Mouse (Mus musculus) stomach, embryonic 16.5 days (tissue): ENCODE data around the gene Map3k10. TPM values are rescaled to one million over a fixed set of nuclear protein-coding genes. Genes with fewer than 3 reads are reported as not detected.

Experiments used
- ATAC-seq: fragments of 200-750 bp; cut with Nextera tagmentation; 2 replicates; pipeline ENCODE4 v1.8.0; 2017; ENCODE audit warnings: moderate number of reproducible peaks, moderate TSS enrichment; ENCODE audit not compliant: insufficient read depth, low FRiP score
- H3K27ac ChIP-seq: fragments of 300-500 bp; sonication (generic); 2 replicates; pipeline ENCODE4 v1.5.1; 2014; ENCODE audit warnings: low read length
- H3K27me3 ChIP-seq: fragments of 300-500 bp; sonication (generic); 2 replicates; pipeline ENCODE4 v1.6.1; 2014; ENCODE audit warnings: low read length, control low read depth, mixed read lengths; ENCODE audit not compliant: control insufficient read depth, insufficient read depth
- H3K36me3 ChIP-seq: fragments of 300-500 bp; sonication (generic); 2 replicates; pipeline ENCODE4 v1.6.1; 2014; ENCODE audit warnings: low read length; ENCODE audit not compliant: control insufficient read depth, insufficient read depth
- H3K4me1 ChIP-seq: fragments of 300-500 bp; sonication (generic); 2 replicates; pipeline ENCODE4 v1.6.1; 2014; ENCODE audit warnings: low read length, control low read depth, mixed read lengths; ENCODE audit not compliant: control insufficient read depth, insufficient read depth
- H3K4me2 ChIP-seq: fragments of 300-500 bp; sonication (generic); 2 replicates; pipeline ENCODE4 v1.6.1; 2014; ENCODE audit warnings: low read depth, low read length, mixed read lengths
- H3K4me3 ChIP-seq: fragments of 300-500 bp; sonication (generic); replicated peaks from 2 replicates; pipeline ENCODE4 v1.5.1; 2014; ENCODE audit warnings: mild to moderate bottlenecking, low read length
- H3K9ac ChIP-seq: fragments of 300-500 bp; sonication (generic); 2 replicates; pipeline ENCODE4 v1.6.1; 2014; ENCODE audit warnings: low read length
- H3K9me3 ChIP-seq: fragments of 300-500 bp; sonication (generic); replicated peaks from 2 replicates; pipeline ENCODE4 v1.6.1; 2016; ENCODE audit warnings: low read length, control low read depth; ENCODE audit not compliant: control insufficient read depth
- WGBS: fragments of 180-500 bp; shearing (Covaris S2); extraction: QIAGEN DNeasy Blood & Tissue Kit; methylation state at CpG from one replicate; pipeline ENCODE4 v1.1.7; 2014; 5-methylcytosine and 5-hydroxymethylcytosine counted together
- polyA plus RNA-seq: library from polyadenylated mRNA; unstranded; fragments of >200 nt; fragmentation: Nextera tagmentation; extraction: Ambion mirVana; gene quantifications from 2 replicates; pipeline ENCODE4 v1.2.1, GENCODE M21; 2015

Map3k10 gene
- polyA plus RNA-seq, 1 experiment from 2014 or later: 4.1 TPM

DNA sequence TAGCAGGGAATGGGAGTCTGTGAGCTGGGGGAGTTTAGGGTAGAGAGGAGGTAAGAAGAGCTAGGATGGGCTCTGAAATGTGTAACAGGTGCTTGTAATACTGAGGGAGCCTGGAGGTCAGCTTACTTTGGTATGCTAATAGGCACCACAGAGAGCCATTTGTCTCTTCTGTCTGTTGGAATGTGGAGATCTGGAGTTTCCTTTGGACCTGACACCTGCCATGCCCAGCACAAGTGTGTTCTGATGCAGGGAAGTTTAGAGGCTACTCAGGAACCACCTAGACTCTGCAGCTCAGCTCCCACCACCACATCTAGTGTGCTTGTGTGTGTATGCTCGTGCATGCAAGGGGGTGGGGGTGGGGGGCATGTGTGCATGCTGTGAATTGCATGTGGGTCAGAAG lies 52.2 kb downstream of the Map3k10 start:
- Histone ChIP-seq H3K4me1 (no peaks in the 10 kb centered on the region), H3K9me3 (no peaks in the 10 kb centered on the region), H3K27me3 (no peaks in the 10 kb centered on the region), H3K4me3 (no peak overlapping the region), H3K9ac (no peak overlapping the region), H3K36me3 (peaks cover 9% of the 10 kb centered on the region; the same call in 1 of the 2 replicates), H3K27ac (no peak overlapping the region), H3K4me2 (no peak overlapping the region)
- 69% methylated on average over 1 of the region's 1 CpGs for WGBS
- no peak for ATAC-seq

DNA sequence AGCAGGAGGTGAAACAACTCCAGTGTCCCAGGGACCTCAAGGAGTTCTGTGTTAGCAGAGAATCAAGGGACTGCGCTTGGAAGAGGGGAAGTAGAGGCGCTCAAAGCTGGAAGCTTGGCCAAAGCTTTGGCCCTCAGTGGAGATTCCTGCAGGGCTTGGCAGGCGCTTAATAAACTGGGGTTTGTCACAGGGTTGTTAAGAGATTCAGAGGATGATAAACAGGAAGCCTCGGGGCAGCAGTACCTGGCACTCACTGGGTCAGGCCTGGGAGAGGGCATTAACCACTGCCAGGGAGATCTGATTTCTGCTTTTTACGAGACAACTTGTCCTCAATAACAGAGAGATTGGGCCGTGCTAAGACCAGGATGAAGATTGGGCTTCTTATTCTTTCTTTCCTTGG lies 53.4 kb downstream of the Map3k10 start:
- ATAC-seq: no peak
- peaks cover 13% of the 10 kb centered on the region for H3K36me3 ChIP-seq
- no peaks in the 10 kb centered on the region for H3K27me3 ChIP-seq
- H3K4me1 ChIP-seq: no peaks in the 10 kb centered on the region
- H3K9ac ChIP-seq: no peak overlapping the region
- no peak overlapping the region for H3K27ac ChIP-seq
- WGBS: 76% methylated on average over 6 of the region's 6 CpGs
- no peaks in the 10 kb centered on the region for H3K9me3 ChIP-seq
- H3K4me2 ChIP-seq: no peak overlapping the region
- no peak overlapping the region for H3K4me3 ChIP-seq

DNA sequence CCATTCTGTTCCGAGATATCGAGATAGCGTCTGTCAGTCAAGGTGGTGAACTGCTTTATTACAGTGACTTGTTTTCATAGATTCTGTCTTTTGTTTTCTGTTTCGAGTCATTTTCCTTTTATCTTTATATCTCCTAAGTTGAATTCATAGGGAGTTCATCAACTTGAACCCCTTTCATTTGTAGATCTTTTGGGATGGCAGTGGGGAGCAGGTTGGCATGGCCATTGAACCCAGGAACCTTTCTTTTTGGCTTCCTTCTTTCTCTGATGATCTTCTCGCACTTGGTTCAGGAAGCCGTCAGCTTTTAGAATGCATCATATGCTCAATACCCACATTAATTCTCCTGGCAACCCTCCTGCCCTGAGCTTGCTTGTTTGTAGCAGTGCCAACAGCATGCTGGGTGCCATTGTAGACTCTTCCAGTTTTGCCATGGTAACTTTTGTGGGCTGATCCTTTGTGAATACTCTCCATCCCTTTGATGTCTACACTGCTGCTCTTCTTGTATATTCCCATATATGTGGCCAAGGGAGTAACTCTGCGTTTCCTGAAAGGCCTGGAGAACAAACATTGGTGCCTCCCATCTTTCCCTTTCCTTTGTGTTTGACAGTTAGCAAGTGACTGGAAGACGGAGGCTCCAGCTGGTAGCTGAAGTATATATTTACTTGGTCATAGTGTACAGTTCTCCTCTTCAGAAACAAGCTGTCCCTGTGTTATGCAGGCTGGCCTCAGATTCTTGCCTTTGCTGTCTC lies 60.5 kb downstream of the Map3k10 start:
- H3K4me2 ChIP-seq: no peak overlapping the region
- no peak overlapping the region for H3K27ac ChIP-seq
- no peaks in the 10 kb centered on the region for H3K27me3 ChIP-seq
- peaks cover 13% of the 10 kb centered on the region for H3K36me3 ChIP-seq
- H3K4me1 ChIP-seq: 0 out of 2 replicates have a peak, but pooled peaks cover 3% of the 10 kb centered on the region
- 71% methylated on average over 8 of the region's 8 CpGs for WGBS
- ATAC-seq: no peak
- H3K9me3 ChIP-seq: no peaks in the 10 kb centered on the region
- no peak overlapping the region for H3K4me3 ChIP-seq
- H3K9ac ChIP-seq: no peak overlapping the region

- ATAC-seq: no peak
These were observed 61.5 kb downstream of the Map3k10 start for GRCm38 (mm10) chr7:27612940-27613339.

GRCm38 (mm10) chr7:27610871-27611270 lies 63.5 kb downstream of the Map3k10 start:
- no peak overlapping the region for H3K4me2 ChIP-seq
- H3K9ac ChIP-seq: no peak overlapping the region
- no peak overlapping the region for H3K27ac ChIP-seq
- no peaks in the 10 kb centered on the region for H3K36me3 ChIP-seq
- H3K4me3 ChIP-seq: no peak overlapping the region
- WGBS: 91% methylated on average over 5 of the region's 5 CpGs
- ATAC-seq: no peak
- peaks cover 20% of the 10 kb centered on the region for H3K4me1 ChIP-seq
- H3K9me3 ChIP-seq: no peaks in the 10 kb centered on the region
- H3K27me3 ChIP-seq: no peaks in the 10 kb centered on the region

More at GRCm38 (mm10) chr7:27612940-27613339, 61.5 kb downstream of the Map3k10 start:
- Histone ChIP-seq H3K36me3 (peaks cover 12% of the 10 kb centered on the region), H3K4me3 (no peak overlapping the region), H3K27me3 (no peaks in the 10 kb centered on the region), H3K4me1 (0 out of 2 replicates have a peak, but pooled peaks cover 3% of the 10 kb centered on the region), H3K27ac (no peak overlapping the region), H3K9me3 (no peaks in the 10 kb centered on the region), H3K4me2 (no peak overlapping the region), H3K9ac (no peak overlapping the region)
- WGBS: 82% methylated on average over 4 of the region's 4 CpGs

GRCm38 (mm10) chr7:27610370-27610769 lies 64.0 kb downstream of the Map3k10 start:
- H3K27ac ChIP-seq: no peak overlapping the region
- no peaks in the 10 kb centered on the region for H3K27me3 ChIP-seq
- WGBS: 87% methylated on average over 3 of the region's 3 CpGs
- ATAC-seq: no peak
- H3K9me3 ChIP-seq: no peaks in the 10 kb centered on the region
- H3K4me3 ChIP-seq: no peak overlapping the region
- no peak overlapping the region for H3K9ac ChIP-seq
- H3K4me1 ChIP-seq: peaks cover 25% of the 10 kb centered on the region
- H3K4me2 ChIP-seq: no peak overlapping the region
- H3K36me3 ChIP-seq: no peaks in the 10 kb centered on the region

DNA sequence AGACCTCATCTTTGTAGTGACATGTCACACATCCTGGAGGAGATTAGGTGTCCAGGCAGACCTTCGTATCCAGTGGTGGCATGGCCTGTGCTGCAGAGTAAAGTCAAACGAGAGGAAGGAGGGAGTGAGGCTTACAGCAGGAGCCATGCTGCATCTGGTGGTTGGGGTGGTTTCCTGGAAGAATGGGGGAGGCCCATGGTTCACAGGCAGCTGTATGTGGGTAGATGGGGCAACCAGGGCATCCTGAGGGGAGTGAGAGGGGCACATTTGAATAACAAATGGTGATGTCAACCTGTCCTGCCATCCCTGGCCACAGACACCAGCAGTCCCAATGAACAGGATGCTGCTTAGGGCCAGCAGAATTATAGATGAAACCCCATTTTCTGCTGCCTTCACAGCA lies 64.7 kb downstream of the Map3k10 start:
- Histone ChIP-seq H3K36me3 (no peaks in the 10 kb centered on the region), H3K4me2 (no peak overlapping the region), H3K27me3 (no peaks in the 10 kb centered on the region), H3K9me3 (no peaks in the 10 kb centered on the region), H3K27ac (no peak overlapping the region), H3K4me1 (peaks cover 29% of the 10 kb centered on the region), H3K4me3 (no peak overlapping the region), H3K9ac (no peak overlapping the region)
- ATAC-seq: no peak
- 87% methylated on average over 2 of the region's 2 CpGs for WGBS

DNA sequence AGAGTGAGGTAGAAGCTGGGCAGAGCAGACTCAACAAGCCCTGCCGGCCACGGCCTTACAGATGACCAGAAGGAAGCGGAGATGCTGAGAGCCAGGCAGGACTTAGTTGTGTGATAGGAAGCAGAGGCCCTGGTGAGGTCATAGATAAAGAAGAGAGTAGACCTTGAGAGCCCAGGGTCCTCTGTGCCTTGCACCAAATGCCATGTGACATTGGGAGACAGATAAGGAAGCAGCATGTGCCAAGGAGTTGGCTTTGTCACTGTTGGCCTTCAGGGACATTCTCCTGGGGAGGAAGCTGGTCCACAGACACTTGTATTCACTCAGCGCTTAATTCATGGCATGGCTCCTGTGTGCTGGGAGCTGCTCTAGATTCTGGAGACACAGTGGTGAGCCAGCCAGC lies 65.1 kb downstream of the Map3k10 start:
- H3K27ac ChIP-seq: no peak overlapping the region
- no peak overlapping the region for H3K9ac ChIP-seq
- no peaks in the 10 kb centered on the region for H3K27me3 ChIP-seq
- no peak for ATAC-seq
- WGBS: 92% methylated on average over 4 of the region's 4 CpGs
- peaks cover 32% of the 10 kb centered on the region for H3K4me1 ChIP-seq
- H3K9me3 ChIP-seq: no peaks in the 10 kb centered on the region
- no peaks in the 10 kb centered on the region for H3K36me3 ChIP-seq
- H3K4me2 ChIP-seq: no peak overlapping the region
- no peak overlapping the region for H3K4me3 ChIP-seq

- Histone ChIP-seq H3K4me1 (peaks cover 32% of the 10 kb centered on the region), H3K27me3 (no peaks in the 10 kb centered on the region), H3K4me2 (no peak overlapping the region), H3K9ac (no peak overlapping the region; the same call in 1 of the 2 replicates), H3K9me3 (no peaks in the 10 kb centered on the region), H3K36me3 (no peaks in the 10 kb centered on the region), H3K27ac (no peak overlapping the region), H3K4me3 (no peak overlapping the region)
- no peak for ATAC-seq
- 83% methylated on average over 3 of the region's 3 CpGs for WGBS
These were observed 66.3 kb downstream of the Map3k10 start for GRCm38 (mm10) chr7:27608130-27608529.
